Mouse (Mus musculus) gastrocnemius, postnatal 36 days (tissue): Measurements from ENCODE around the gene Ring1. TPM values are rescaled to one million over a fixed set of nuclear protein-coding genes. Genes with fewer than 3 reads are reported as not detected.
"Not testable (repeated sequence)": the region's sequence is repeated elsewhere in the genome, so short reads cannot be mapped to it uniquely, and the experiment has no call there.

ENCODE experiments used
- DNase-seq, 2 experiments: peaks; one replicate each; pipeline ENCODE4 v3.0.0; 2022
- intact Hi-C: fragments of 180-260 bp; cut with DNase I; formaldehyde crosslinking; loops from one replicate; pipeline ENCODE4 v1.15.1; 2025
- total RNA-seq, 2 experiments: library from RNA; stranded (reverse); gene quantifications; 2 replicates each; pipeline ENCODE4 v1.2.3; 2021

Ring1 gene
- total RNA-seq, 2 experiments from 2014 or later, result 11.7 to 12.4 TPM

DNA sequence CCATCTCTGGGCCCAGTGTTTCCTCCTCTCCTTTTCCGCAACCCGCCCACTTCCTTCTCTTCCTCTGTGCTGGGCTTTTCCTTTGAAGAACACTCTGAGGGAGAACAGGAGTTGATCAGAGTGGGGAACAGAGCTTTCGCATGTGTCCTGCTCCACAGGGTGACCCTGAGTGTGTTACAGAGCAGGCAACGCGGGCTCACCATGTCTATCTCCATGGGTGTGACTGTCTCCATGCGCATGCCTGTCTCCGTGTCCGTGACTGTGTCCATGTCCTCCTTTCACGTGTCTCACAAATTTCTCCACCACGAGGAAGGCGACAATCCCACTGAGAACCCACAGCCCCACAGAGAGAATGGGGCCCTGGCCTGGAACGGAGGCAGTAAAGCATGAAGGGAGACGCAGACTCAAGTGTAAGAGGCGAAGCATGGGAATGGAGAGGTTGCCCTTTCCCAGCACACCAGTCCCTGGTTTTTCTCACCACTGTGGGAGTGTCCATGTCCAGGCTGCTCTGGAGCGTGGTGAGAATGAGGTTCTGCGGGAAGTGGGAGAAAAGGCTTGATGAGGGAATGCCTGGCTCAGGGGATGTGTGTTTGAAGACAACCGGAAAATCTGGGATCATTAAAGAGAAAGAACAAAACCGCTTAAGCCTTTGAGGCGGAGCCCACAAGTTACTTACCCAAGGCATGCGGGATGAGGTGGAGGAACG, 5.6 kb upstream of the Ring1 start:
- intact Hi-C loops, result no loop called here

DNA sequence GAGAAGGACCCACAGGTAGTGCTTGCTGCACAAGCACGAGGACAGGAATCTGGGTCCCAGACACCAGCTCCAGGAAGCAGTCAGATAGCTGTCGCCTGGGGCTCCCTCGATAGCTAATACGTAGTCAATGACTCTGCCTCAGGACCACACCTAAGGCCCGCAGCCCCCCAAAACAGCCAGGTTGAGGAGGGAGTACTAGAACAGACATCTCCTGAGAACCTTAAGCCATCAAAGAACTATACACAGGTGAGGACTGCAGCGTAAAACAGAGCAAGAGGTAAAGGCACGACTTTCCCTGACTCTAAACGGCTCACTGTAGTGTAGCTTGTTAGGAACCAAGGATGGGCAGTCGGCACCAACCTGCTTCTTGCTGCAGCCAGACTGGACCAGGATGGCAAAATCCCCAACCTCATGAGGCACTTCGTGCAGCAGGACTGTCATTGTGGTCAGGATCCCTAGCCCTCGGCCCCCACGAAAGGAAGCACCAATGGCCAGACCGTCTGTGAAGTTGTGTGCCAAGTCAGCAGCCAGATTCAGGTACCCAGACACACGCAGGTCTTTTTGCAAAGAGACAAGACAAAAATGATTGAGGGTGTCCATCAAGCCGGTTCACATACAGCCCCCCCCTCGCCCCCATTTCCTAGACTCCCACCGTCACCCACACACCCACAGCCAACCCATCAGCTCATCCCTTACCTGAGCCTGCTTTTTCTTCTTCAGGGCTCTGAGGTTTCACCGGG, 4.8 kb upstream of the Ring1 start:
- DNase-seq, result no peak
- intact Hi-C loops, result no loop called here

More for the DNA sequence above, 5.6 kb upstream of the Ring1 start:
- no peak for DNase-seq

DNA sequence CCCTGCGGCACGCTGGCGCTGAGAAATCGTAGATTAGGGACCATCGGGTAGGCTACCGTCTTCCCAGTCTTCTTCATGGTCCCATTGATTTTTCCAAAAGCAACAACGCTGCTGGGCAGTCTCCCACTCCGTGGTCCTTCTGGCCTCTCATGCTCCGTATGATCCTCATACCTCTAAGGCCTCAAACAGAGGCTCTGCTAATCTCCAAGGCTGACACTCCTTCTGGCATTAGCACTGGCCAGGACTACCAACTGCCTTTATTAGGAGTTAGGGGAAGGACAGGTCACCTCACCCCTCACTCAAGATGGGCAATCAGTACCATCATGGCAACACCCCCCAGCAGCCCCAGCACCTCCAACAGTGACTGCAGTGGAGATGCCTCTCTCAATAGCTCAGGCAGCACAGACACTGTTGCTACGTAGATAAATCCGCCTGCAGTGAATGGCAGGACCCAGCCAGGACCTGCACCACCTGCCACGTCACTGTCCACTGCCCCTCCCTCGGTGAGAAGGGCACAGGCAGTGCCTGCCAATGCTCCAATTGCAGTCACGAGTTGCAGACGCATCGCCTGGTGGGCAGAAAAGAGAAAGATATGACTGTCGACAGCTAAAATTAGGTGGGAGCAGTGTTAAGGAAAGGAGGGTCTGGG, 4.1 kb upstream of the Ring1 start:
- DNase-seq, result no peak
- intact Hi-C loops, result no loop called here

DNA sequence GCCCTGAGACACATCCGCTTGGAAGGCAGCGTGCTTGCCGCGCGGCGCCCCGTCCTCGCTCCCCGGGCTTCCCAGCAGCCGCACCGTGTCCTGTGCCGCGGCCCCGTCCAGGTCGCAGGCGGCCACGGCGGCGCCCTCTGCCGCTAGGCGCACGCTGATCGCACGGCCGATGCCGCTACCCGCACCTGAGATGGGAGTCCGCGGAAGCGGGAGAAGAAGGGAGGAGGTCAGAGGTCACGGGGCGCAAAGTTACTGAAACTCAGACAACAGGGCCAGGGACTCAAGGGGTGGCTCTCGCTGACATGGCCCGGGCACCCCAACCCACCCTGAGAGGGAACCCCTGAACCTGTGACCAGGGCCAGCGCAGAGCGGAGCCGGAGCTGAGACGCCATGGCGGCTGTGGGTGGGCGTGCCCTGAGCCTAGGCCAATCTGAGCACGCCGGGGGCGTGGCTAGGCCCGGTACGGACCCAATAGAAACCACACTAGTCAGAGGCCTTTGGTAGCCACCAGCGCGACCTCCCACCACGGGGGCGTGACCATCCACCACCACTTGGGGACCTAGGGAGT, 3.3 kb upstream of the Ring1 start, which contains the start of gene H2-Ke6:
Gene H2-Ke6, minus strand, starts transcription at position 405 of the 568 bp plus-strand sequence.
- peak; percentile 92 for DNase-seq
- intact Hi-C loops, result no loop called here

GRCm38 (mm10) chr17:34026917-34027655, 2.6 kb upstream of the Ring1 start:
- intact Hi-C loops, result no loop called here
- no peak for DNase-seq

DNA sequence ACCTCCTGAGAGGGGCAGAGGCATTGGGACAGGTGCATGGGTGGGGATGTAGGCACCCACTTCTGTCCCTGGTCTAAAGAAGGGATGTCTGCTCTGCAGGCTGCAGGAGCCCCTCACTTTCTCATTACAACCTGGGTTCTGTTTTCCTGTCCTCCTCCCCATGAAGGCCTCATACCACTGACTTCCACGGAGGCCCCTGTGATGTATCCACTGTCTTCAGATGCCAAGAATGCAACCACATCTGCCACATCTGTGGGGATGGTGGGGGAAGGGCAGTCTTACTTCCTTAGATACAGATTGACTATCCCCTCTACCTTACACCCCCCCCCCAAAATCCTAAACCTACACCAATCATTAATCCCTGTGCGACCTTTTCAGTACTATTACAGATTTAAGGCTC, 1.7 kb upstream of the Ring1 start:
- intact Hi-C loops, result no loop called here
- no peak for DNase-seq

GRCm38 (mm10) chr17:34025756-34026151, 1.3 kb upstream of the Ring1 start:
- intact Hi-C loops, result no loop called here
- DNase-seq, result no peak

DNA sequence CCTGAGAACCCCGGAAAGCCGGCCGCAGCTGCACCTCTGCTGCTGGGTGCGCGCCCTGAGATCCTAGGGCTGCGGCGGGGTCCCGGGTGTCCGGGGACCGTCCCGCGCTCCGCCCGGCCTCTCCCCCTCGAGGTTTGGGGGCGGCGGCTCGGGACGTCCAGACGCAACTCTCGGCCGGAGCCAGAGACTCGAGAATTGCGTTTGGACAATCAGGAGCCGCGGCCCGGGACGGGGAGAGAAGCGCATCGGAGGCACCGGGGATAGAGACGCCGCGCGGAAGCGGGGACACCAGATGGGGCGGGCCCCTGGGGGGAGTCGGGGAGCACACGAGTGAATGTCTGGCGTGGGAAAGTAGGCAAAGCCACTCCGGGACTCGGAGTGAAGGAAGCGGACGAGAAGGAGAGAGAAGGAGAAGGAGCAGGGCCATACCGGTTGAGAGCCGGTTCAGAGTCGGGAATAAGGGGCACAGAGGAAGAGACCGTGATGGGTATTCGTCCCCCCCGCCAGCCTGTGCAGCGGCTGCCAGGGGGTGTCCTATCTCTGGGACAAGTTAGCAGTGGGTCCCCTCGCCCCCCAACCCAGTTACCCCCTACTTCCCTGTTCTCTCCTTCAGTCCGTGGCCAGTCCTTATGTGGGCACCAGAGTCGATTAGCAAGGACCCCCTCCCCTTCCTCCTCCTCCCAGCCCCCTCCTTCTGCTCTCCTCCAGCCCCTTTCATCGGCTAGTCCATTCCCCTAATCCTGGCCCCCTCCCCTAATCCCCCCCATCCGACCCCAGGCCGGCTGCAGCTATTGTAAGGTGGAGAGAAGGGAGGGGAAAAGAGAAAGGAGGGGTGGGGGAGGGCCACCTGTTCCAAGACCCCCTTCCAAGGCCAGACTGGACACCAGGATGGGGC, 628 bp upstream of the Ring1 start:
- DNase-seq, result no peak
- intact Hi-C loops, result no loop called here

DNA sequence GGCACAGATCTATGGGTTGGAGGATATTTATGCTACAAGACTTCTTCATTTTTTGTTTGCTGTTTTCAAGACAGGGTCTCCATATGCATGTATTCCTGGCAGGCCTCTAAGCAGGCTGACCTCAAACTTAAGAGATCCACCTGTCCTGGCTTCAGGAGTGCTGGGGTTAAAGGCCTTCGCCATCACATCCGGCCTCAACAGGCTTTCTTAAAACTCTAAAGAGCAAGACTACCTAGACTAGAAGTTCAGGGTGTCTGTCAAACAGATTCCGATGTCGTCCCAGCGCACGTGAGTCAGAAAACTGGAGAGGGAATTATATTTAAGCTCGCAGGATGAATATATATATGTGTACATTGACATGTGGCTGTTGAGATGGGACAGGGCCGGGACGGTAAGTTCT, 802 bp downstream of the Ring1 start:
- intact Hi-C loops, result no loop called here
- DNase-seq, result no peak

DNA sequence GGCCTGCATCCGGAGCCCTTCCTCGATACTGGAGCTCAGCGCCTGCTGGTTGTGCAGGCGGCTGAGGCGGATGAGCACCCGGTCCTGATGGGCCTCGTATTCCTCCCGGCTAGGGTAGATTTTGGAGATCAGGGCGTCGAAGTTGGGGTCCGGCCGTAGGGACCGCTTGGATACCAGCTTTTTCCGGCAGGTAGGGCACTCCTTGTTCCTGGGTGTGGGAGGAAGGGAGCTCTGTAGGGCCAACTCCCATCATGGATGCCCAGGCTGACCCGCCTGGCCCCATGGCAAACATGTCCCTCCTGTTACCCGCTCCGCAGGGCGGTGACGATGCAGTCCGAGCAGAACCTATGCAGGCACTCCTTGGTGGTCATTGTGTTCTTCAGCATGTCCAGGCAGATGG, 1.5 kb downstream of the Ring1 start:
- intact Hi-C loops, result no loop called here
- DNase-seq, result no peak

DNA sequence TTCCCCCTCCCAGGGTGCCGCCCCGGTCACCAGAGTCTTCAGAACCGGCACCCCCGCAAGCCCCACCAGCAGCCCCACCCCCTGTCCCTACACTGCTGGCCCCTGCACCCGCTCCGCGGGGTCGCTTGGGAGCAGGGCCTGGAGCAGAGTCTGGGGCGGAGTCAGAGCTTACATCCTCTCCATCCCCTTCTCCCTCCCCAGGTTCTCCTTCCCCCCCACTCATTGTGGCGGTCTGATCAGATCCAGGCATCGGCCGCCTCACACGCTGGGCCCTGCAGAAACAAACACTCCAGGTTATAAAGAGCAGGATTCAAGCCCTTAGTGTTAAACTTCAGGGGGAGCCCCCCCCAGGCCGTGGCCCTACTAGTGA, 2.1 kb downstream of the Ring1 start:
- intact Hi-C loops, result no loop called here
- no peak for DNase-seq

DNA sequence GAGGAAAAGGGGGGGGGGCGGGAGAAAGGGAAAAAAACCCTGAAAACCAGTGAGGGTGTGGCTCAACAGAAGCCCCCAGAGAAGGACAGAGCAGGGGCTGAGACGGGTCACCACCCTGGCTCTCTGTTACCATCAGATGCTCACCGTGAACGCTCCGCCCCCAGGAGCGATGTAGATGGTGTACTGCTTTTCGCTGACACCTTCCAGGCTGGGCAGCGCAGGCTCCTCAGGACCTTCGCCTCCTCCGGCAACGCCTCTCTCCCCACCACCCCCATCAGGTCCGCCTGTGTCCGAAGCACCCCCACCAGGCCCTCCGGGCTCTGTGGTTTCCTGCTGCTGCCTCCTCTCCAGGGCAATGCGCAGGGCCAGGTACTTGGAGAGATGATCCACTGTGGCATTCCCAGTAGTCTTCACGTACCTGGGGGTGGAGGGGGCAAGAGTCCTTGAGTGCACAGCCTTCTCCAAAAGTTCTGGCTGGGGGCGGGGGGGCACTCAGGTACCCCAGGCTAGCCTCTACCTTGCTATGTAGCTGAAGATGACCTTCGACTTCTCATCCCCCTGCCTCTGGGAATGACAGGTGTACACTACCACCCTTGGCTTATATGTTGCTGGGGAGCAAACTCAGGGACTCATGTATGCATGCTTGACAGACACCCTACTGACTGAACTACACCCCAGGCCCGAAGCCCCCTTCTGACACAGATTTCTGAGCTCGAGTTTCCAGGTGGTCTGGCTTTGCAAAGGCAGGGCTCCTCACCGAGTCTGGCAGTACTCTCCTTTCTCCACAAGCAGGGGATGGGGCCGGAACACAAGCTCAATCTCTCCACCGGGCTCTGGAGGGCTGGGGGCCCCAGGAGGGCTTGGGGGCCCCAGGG, 2.7 kb downstream of the Ring1 start:
- DNase-seq, result no peak
- intact Hi-C loops, result loop anchor here (2.0 kb wide), 1 partner anchor 63 kb away; no protein-coding TSS in a partner anchor

DNA sequence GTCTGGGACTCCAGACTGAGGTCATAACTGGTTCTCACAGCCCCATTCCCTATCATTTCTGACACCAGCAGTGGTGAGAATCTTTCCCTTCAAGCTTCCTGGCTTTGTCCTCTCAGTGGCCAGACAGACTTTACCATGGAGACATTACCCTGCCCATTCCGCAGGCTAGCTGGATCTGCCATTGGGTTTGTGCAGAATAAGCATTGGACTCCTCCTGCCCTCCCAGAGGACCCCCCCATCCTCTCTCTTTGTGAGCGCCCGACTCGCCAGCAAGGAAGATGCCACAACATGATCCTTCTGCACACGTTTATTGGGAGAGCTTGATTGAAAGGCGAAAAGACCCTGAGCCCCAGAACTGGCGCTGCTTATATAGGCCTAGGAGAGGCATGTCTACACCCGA, 11.0 kb downstream of the Ring1 start:
- intact Hi-C loops, result no loop called here
- no peak for DNase-seq

DNA sequence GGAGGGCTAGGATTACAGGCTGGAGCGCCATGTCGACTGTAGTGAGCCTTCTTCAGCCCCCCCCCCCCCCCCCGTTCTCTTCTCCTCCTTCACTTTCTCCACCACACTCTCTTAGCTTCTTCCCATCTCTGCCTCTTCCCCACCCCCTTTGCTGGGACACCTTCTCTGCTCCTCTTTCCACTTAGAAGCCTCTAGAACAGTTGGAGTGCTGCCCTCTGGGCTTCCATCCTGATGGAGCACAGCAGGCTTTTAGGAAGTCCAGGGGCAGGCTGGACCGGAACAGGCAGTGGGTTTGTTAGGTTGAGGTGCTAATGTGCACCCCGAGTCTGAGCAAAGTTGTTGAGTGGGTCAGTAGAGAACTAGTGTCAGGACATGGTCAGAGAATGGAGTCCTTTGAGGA, 14.3 kb downstream of the Ring1 start:
- no peak for DNase-seq
- intact Hi-C loops, result no loop called here

GRCm38 (mm10) chr17:34006570-34006969, 17.9 kb downstream of the Ring1 start:
- no peak for DNase-seq
- intact Hi-C loops, result no loop called here

DNA sequence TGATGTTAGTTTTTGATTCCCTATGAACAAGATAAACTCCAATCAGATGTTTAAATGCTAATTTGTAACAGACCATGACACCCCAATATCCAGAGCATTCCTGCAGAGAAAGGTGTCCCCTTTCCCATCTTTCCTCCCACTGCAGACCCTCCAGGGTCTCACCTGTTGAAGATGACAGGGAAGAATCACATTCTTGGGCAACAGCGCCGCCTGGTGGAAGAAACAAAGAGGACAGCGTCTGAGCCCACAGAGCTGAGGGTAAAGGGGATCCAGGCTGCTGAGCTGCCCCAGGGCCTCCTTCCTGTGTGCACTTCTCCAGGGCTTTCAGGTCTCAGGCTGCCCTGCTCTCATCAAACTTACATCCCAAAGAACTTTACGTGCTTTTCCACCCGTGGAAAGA, 21.1 kb downstream of the Ring1 start:
- intact Hi-C loops, result no loop called here

GRCm38 (mm10) chr17:34000796-34001195, 23.7 kb downstream of the Ring1 start:
- DNase-seq, intact Hi-C loops: not testable (repeated sequence)

More for the DNA sequence above, 21.1 kb downstream of the Ring1 start:
- DNase-seq, result no peak

- peak; percentile 86 to 87 for DNase-seq
- intact Hi-C loops, result no loop called here
Observed at GRCm38 (mm10) chr17:34000150-34000537, 24.3 kb downstream of the Ring1 start, which contains the start of gene H2-K1. TSS of gene H2-K1 (minus strand) at chr17:34000347.
